Mouse (Mus musculus) testis, adult 10 weeks (tissue): ENCODE results near the gene Olfr1287. TPM values are rescaled to one million over a fixed set of nuclear protein-coding genes. Genes with fewer than 3 reads are reported as not detected.

Experiments
- polyA plus RNA-seq: library from polyadenylated mRNA; stranded (reverse); fragments of 350-450 nt; fragmentation: Illumina TruSeq; extraction: RNeasy Lipid Tissue Mini Kit (QIAGEN cat#74804); gene quantifications from one replicate; pipeline ENCODE4 v1.2.3, GENCODE M21; 2014; ENCODE audit warnings: low read depth, low replicate concordance

The Olfr1287 gene
- polyA plus RNA-seq: not detected

GRCm38 (mm10) chr2:111448842-111449241 is at the start of gene Olfr1287:
Gene Olfr1287, plus strand, starts transcription at chr2:111449142.

GRCm38 (mm10) chr2:111422931-111423330 is 26.0 kb upstream of the Olfr1287 start, which contains the start of gene Olfr1286:
Gene Olfr1286, minus strand, starts transcription at chr2:111423115.

GRCm38 (mm10) chr2:111473801-111474200 is 24.9 kb downstream of the Olfr1287 start, which contains the start of gene Olfr1288:
Gene Olfr1288, plus strand, starts transcription at chr2:111474101.

GRCm38 (mm10) chr2:111480519-111480918 is 31.6 kb downstream of the Olfr1287 start, which contains the start of gene Olfr1289:
Gene Olfr1289, plus strand, starts transcription at chr2:111480819.

GRCm38 (mm10) chr2:111493729-111494128 is 44.8 kb downstream of the Olfr1287 start, which contains the start of gene Olfr1290:
Gene Olfr1290, minus strand, starts transcription at chr2:111493829.

GRCm38 (mm10) chr2:111496880-111497279 is 47.9 kb downstream of the Olfr1287 start, which contains the start of gene Olfr1291-ps1:
Gene Olfr1291-ps1, plus strand, starts transcription at chr2:111497180.

Other genes with a start within 250 kb of the Olfr1287 start
- 618 TPM for gene 4930430A15Rik, start 219.5 kb upstream of the Olfr1287 start, polyA plus RNA-seq
- gene Olfr1275, start 213.9 kb upstream of the Olfr1287 start, polyA plus RNA-seq: 0.13 TPM
- not detected for gene Olfr1276, start 194.6 kb upstream of the Olfr1287 start, polyA plus RNA-seq
- 0.22 TPM for gene Olfr1277, start 175.0 kb upstream of the Olfr1287 start, polyA plus RNA-seq
- not detected for gene Olfr1278, start 159.0 kb upstream of the Olfr1287 start, polyA plus RNA-seq
- gene Olfr1279, start 148.5 kb upstream of the Olfr1287 start, polyA plus RNA-seq: 0.59 TPM
- 1.7 TPM for gene Olfr1280, start 135.1 kb upstream of the Olfr1287 start, polyA plus RNA-seq
- 0.11 TPM for gene Olfr1281, start 122.6 kb upstream of the Olfr1287 start, polyA plus RNA-seq
- gene Olfr1282, start 113.1 kb upstream of the Olfr1287 start, polyA plus RNA-seq: not detected
- 0.13 TPM for gene Olfr1283, start 82.4 kb upstream of the Olfr1287 start, polyA plus RNA-seq
- not detected for gene Olfr1284, start 73.6 kb upstream of the Olfr1287 start, polyA plus RNA-seq
- not detected for gene Olfr1286, start 26.0 kb upstream of the Olfr1287 start, polyA plus RNA-seq
- not detected for gene Olfr1288, start 25.0 kb downstream of the Olfr1287 start, polyA plus RNA-seq
- gene Olfr1289, start 31.7 kb downstream of the Olfr1287 start, polyA plus RNA-seq: not detected
- gene Olfr1290, start 44.7 kb downstream of the Olfr1287 start, polyA plus RNA-seq: not detected
- gene Olfr1291-ps1, start 48.0 kb downstream of the Olfr1287 start, polyA plus RNA-seq: not detected
- not detected for gene Olfr1293-ps, start 76.1 kb downstream of the Olfr1287 start, polyA plus RNA-seq
- gene Olfr1294, start 91.1 kb downstream of the Olfr1287 start, polyA plus RNA-seq: not detected
- gene Olfr1295, start 120.5 kb downstream of the Olfr1287 start, polyA plus RNA-seq: not detected
- not detected for gene Olfr1297, start 177.4 kb downstream of the Olfr1287 start, polyA plus RNA-seq
- gene Olfr1298, start 200.1 kb downstream of the Olfr1287 start, polyA plus RNA-seq: not detected
- gene Olfr1299, start 212.3 kb downstream of the Olfr1287 start, polyA plus RNA-seq: not detected